Mouse (Mus musculus): ENCODE measurements around the gene Tnp2. TPM values are rescaled to one million over a fixed set of nuclear protein-coding genes. Genes with fewer than 3 reads are reported as not detected.

The Tnp2 gene
- not detected in 2 replicates for polyA plus RNA-seq (2012; rRNA removed)
- not detected in 2 replicates for polyA plus RNA-seq (2014; fragmentation: Nextera tagmentation; extraction: Ambion mirVana)

- Histone ChIP-seq H3K9ac (replicated peaks) (no peak within 1 kb of the TSS), H3K27me3 (ENCODE audit: control insufficient read depth, insufficient read depth, low read length) (peaks cover 17% of the 10 kb centered on the region), H3K36me3 (replicated peaks; ENCODE audit: control insufficient read depth, insufficient read depth, low read depth) (no peaks in the 10 kb centered on the region), H3K4me3 (ENCODE audit: insufficient read depth in 1 of 2, low read depth in 2 of 2, low read length in 2 of 2) (no peak within 1 kb of the TSS), H3K27ac (no peak within 1 kb of the TSS), H3K4me1 (replicated peaks; ENCODE audit: control insufficient read depth in 2 of 2, insufficient read depth in 2 of 2, low read length in 1 of 2) (0 out of 4 replicates have a peak, but pooled peaks cover 0 to 2% of the 10 kb centered on the region in 2 experiments), H3K4me2 (ENCODE audit: low read depth) (no peak within 1 kb of the TSS), H3K9me3 (ENCODE audit: control insufficient read depth, low read length) (no peaks in the 10 kb centered on the region)
- no peak for DNase-seq (ENCODE audit: low read depth in 3 of 3, low spot score in 3 of 3)
- no peak for ATAC-seq (ENCODE audit: insufficient read depth)
- TF ChIP-seq EP300 (IDR thresholded peaks at IDR 0.05; ENCODE audit: low read depth): no peak
- TF ChIP-seq CTCF (IDR thresholded peaks at IDR 0.05; ENCODE audit: low read depth): no peak
- 43% methylated on average over 16 of the region's 16 CpGs for whole genome bisulfite sequencing (ENCODE audit: insufficient replicate concordance)
These were observed at the start of gene Tnp2 for GRCm38 (mm10) chr16:10788271-10788670. TSS of gene Tnp2 (minus strand) at chr16:10788660.

- H3K36me3 ChIP-seq (replicated peaks; ENCODE audit: control insufficient read depth, insufficient read depth, low read depth): no peaks in the 10 kb centered on the region
- 74% methylated on average over 1 of the region's 1 CpGs for WGBS (ENCODE audit: insufficient replicate concordance)
These were observed 49.4 kb upstream of the Tnp2 start for GRCm38 (mm10) chr16:10837903-10838302.

GRCm38 (mm10) chr16:10837250-10837649 is 48.8 kb upstream of the Tnp2 start:
- peaks cover 6 to 18% of the 10 kb centered on the region in 2 experiments for H3K4me1 ChIP-seq (replicated peaks; ENCODE audit: control insufficient read depth in 2 of 2, insufficient read depth in 2 of 2, low read length in 1 of 2)
- H3K9me3 ChIP-seq (ENCODE audit: control insufficient read depth, low read length): no peaks in the 10 kb centered on the region
- no peak overlapping the region for H3K4me2 ChIP-seq (ENCODE audit: low read depth)
- H3K27ac ChIP-seq: no peak overlapping the region
- no peak for DNase-seq (ENCODE audit: low read depth in 3 of 3, low spot score in 3 of 3)
- no peak overlapping the region for H3K4me3 ChIP-seq (ENCODE audit: insufficient read depth in 1 of 2, low read depth in 2 of 2, low read length in 2 of 2)
- no peaks in the 10 kb centered on the region for H3K36me3 ChIP-seq (replicated peaks; ENCODE audit: control insufficient read depth, insufficient read depth, low read depth)
- no peak overlapping the region for H3K9ac ChIP-seq (replicated peaks)
- TF ChIP-seq CTCF (IDR thresholded peaks at IDR 0.05; ENCODE audit: low read depth) (no peak), EP300 (IDR thresholded peaks at IDR 0.05; ENCODE audit: low read depth) (no peak)
- WGBS (ENCODE audit: insufficient replicate concordance): 69% methylated on average over 3 of the region's 3 CpGs
- H3K27me3 ChIP-seq (ENCODE audit: control insufficient read depth, insufficient read depth, low read length): no peaks in the 10 kb centered on the region
- no peak for ATAC-seq (ENCODE audit: insufficient read depth)

More at GRCm38 (mm10) chr16:10837903-10838302, 49.4 kb upstream of the Tnp2 start:
- peaks cover 6 to 18% of the 10 kb centered on the region in 2 experiments for H3K4me1 ChIP-seq (replicated peaks; ENCODE audit: control insufficient read depth in 2 of 2, insufficient read depth in 2 of 2, low read length in 1 of 2)
- no peak overlapping the region for H3K27ac ChIP-seq
- no peak overlapping the region for H3K9ac ChIP-seq (replicated peaks)
- no peaks in the 10 kb centered on the region for H3K27me3 ChIP-seq (ENCODE audit: control insufficient read depth, insufficient read depth, low read length)
- H3K4me3 ChIP-seq (ENCODE audit: insufficient read depth in 1 of 2, low read depth in 2 of 2, low read length in 2 of 2): no peak overlapping the region
- DNase-seq (ENCODE audit: low read depth in 3 of 3, low spot score in 3 of 3): no peak
- no peaks in the 10 kb centered on the region for H3K9me3 ChIP-seq (ENCODE audit: control insufficient read depth, low read length)
- no peak overlapping the region for H3K4me2 ChIP-seq (ENCODE audit: low read depth)
- no peak for TF ChIP-seq EP300 (IDR thresholded peaks at IDR 0.05; ENCODE audit: low read depth)
- TF ChIP-seq CTCF (IDR thresholded peaks at IDR 0.05; ENCODE audit: low read depth): no peak
- no peak for ATAC-seq (ENCODE audit: insufficient read depth)

GRCm38 (mm10) chr16:10836388-10836787 is 47.9 kb upstream of the Tnp2 start:
- Histone ChIP-seq H3K36me3 (replicated peaks; ENCODE audit: control insufficient read depth, insufficient read depth, low read depth) (no peaks in the 10 kb centered on the region), H3K9ac (replicated peaks) (no peak overlapping the region), H3K4me1 (replicated peaks; ENCODE audit: control insufficient read depth in 2 of 2, insufficient read depth in 2 of 2, low read length in 1 of 2) (peaks cover 6 to 18% of the 10 kb centered on the region in 2 experiments), H3K27ac (no peak overlapping the region), H3K27me3 (ENCODE audit: control insufficient read depth, insufficient read depth, low read length) (no peaks in the 10 kb centered on the region), H3K9me3 (ENCODE audit: control insufficient read depth, low read length) (no peaks in the 10 kb centered on the region), H3K4me3 (ENCODE audit: insufficient read depth in 1 of 2, low read depth in 2 of 2, low read length in 2 of 2) (no peak overlapping the region), H3K4me2 (ENCODE audit: low read depth) (no peak overlapping the region)
- TF ChIP-seq EP300 (IDR thresholded peaks at IDR 0.05; ENCODE audit: low read depth): no peak
- no peak for TF ChIP-seq CTCF (IDR thresholded peaks at IDR 0.05; ENCODE audit: low read depth)
- ATAC-seq (ENCODE audit: insufficient read depth) (no peak), DNase-seq (ENCODE audit: low read depth in 3 of 3, low spot score in 3 of 3) (no peak)
- 81% methylated on average over 3 of the region's 3 CpGs for WGBS (ENCODE audit: insufficient replicate concordance)

- Histone ChIP-seq H3K9me3 (ENCODE audit: control insufficient read depth, low read length) (no peaks in the 10 kb centered on the region), H3K9ac (replicated peaks) (peak within 1 kb of the TSS; percentile 87), H3K27ac (peak within 1 kb of the TSS; percentile 69), H3K4me3 (ENCODE audit: insufficient read depth in 1 of 2, low read depth in 2 of 2, low read length in 2 of 2) (peak within 1 kb of the TSS; percentile 63 to 93), H3K36me3 (replicated peaks; ENCODE audit: control insufficient read depth, insufficient read depth, low read depth) (no peaks in the 10 kb centered on the region), H3K4me2 (ENCODE audit: low read depth) (peak within 1 kb of the TSS; percentile 97), H3K27me3 (ENCODE audit: control insufficient read depth, insufficient read depth, low read length) (no peaks in the 10 kb centered on the region), H3K4me1 (replicated peaks; ENCODE audit: control insufficient read depth in 2 of 2, insufficient read depth in 2 of 2, low read length in 1 of 2) (peaks cover 6 to 18% of the 10 kb centered on the region in 2 experiments)
- DNase-seq (ENCODE audit: low read depth in 3 of 3, low spot score in 3 of 3): peak; percentile 72 to 74 (median 74)
- TF ChIP-seq CTCF (IDR thresholded peaks at IDR 0.05; ENCODE audit: low read depth) (no peak), EP300 (IDR thresholded peaks at IDR 0.05; ENCODE audit: low read depth) (no peak)
- peak; percentile 97 for ATAC-seq (ENCODE audit: insufficient read depth)
- 1% methylated on average over 68 of the region's 69 CpGs for WGBS (ENCODE audit: insufficient replicate concordance)
These were observed 46.6 kb upstream of the Tnp2 start, which contains the start of gene Rmi2 for GRCm38 (mm10) chr16:10834911-10835587. TSS of gene Rmi2 (plus strand) at chr16:10835059.

Data from liver, embryonic 14.5 days (tissue).